Mouse (Mus musculus) right cerebral cortex, adult 2 months (tissue): ENCODE results near the gene Dnase1.
"Not testable (repeated sequence)": the region's sequence is repeated elsewhere in the genome, so short reads cannot be mapped to it uniquely, and the experiment has no call there.

Experiments
- DNase-seq, 2 experiments: peaks; one replicate each; pipeline ENCODE4 v3.0.0; 2021 to 2022; ENCODE audit warnings: low spot score in 2 of 2

The Dnase1 gene

DNA sequence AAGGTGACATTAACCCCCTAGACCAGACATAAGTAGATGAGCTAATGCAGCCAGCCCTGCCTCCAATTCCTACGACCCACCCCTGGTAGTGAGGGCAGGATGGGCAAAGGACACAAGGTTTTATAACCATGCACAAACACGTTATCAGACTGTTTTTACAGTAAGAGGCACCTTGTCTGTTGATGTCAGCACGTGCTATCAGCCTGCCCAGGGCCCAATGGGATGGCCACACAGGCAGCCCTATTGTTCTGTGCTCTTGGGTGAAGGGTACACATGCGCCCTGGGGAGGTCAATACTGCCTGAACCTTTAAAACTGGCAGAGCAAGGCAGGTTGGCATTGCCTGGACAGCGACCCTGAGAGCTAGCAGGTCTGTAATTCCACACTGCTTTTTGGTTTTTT lies at the start of gene Dnase1:
TSS of gene Dnase1 (plus strand) at position 136 of the 400 bp plus-strand sequence.
- no peak for DNase-seq

DNA sequence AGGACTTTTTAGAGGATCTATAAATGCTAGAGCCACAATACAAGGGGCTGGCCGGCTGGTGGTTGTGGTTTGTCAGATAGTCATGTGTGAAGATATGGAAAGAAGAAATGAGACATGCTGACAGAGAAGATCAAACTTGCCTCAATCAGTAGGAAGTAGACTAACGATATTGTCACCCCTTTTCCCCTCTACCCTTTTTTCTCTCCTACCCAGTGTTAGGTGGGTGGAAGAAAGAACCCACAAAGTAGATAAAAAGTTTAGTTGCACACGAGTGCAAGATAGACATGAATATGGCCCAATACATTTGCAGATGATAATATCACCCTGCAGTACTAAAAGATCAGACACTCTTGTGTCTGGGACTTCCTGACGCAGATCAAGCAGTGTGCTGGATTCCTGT lies 48.3 kb upstream of the Dnase1 start:
- no peak for DNase-seq

DNA sequence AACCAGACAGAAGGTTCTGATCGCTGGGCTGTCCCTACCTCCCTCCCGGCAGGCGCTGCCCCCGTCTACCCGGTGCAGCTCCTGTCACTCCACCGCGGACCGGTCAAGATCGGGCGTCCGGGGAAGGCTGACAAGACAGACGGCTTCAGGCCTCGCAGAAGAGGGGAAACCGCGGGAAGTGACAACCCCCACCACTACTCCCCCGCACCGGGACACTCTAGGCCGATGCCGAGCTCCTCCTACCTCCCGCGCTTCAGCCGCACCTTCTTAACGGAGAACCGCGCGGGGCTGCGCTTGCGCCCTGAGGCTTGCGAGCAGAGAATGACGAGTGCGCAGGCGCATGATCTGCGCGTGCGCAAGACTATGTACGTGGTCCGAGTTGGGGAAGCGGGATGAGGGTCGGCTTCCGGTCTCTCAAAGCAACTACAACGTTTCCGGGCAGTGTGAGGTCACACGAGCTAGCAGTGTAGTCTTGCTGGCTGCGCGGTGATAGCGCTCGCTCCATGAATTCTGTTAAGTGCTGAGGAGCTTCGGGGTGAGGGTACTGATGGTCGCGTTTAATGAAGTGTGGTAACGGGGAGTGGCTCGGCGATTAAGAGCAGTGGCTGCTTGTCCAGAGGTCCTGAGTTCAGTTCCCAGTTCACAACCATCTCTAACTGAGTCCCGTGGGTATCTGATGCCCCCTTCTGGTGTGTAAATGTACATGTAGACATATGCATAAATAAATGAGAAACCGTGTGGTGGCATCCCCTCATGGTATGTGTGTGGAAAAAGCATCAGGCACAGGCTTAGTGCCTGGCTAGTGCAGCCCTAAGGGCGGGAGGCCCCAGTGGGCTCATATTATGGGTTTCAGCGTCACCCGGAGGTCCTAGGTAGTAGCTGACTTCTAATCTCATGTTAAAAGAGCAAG lies 33.0 kb upstream of the Dnase1 start, which contains the start of gene Slx4:
TSS of gene Slx4 (minus strand) at position 282 of the 910 bp plus-strand sequence.
- DNase-seq: peak; percentile 96 to 97

DNA sequence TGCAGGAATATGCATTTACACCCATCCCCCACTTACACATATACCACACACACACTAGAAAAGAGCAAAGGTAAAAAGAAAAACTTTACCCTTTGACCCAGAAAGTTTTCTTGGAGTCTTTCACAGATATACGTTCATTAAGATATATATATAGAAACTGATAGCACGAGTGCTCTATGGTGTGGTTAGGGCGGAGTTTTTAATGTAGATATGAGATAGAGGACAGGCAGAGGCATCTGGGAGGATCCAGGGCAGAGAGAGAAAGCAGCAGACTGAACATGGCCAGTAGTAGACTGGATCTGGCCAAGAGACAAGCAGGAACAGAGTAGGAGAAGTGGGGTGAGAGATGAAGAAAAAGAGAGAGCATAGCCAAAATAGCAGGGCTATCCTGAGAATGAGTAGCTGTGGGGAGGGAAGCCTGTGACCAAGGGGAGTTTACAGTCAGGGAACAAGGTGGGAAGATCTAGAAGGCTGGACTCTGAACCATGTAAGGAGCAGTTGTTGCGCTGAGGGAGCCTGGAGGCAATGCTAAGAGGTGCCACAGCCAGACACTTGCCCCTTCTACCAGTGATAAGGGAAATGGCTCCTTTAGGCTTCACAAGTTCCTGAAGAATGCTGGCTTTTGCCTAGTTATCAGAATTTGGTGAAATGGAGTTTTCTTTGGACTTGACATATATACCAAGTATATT lies 23.7 kb upstream of the Dnase1 start:
- DNase-seq: no peak

DNA sequence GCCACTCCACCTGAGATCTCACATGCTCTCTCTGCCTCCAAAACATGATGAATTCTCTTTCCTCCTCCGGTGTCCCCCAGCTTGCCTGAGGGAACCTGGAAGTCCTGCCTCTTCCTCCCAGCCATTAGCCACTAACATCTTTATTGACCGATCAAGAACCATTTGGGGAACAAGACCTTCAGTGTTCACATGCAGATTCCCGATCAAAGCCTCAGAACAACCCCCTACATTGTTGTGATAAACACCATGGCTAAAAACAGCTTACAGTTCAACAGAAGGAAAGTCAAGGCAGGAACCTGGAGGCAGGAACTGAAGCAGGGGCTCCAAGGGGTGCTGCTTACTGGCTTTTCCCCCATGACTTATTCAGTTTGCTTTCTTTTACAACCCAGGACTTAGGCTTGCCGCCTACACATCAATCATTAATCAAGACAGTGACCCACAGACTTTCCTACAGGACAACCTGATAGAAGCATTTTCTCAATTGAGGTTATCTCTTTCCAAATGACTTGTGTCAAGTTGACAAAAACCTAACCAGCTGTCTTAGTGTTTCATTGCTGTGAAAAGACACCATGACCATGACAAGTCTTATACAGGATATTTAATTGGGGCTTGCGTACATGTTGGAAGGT lies 22.6 kb upstream of the Dnase1 start:
- DNase-seq: no peak

- not testable (repeated sequence) for DNase-seq
Measured at GRCm38 (mm10) chr16:4016786-4017185, 20.0 kb upstream of the Dnase1 start.

GRCm38 (mm10) chr16:4017466-4017865 lies 19.3 kb upstream of the Dnase1 start:
- not testable (repeated sequence) for DNase-seq

GRCm38 (mm10) chr16:4021241-4021640 lies 15.5 kb upstream of the Dnase1 start:
- DNase-seq: no peak

DNA sequence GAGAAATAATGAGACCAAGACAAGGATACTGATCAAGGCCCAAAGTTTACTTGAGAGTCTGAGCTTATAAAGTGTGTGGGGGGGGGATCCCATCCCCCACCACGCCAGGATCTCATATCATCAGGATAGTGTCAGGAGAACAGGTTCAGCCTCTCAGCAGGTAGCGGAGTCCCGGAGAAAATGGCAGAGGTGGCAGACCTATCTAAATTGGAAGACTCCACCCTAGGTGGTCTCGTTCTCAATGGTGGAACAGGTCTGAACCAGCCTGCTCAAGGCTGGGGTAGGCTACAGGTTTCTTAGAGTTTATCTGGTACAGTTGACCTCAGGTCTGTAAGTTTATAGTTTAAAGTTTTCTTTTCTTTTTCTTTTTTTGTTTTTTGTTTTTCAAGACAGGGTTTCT lies 14.0 kb upstream of the Dnase1 start:
- no peak for DNase-seq

- DNase-seq: no peak
Measured at GRCm38 (mm10) chr16:4026672-4027071, 10.1 kb upstream of the Dnase1 start.

DNA sequence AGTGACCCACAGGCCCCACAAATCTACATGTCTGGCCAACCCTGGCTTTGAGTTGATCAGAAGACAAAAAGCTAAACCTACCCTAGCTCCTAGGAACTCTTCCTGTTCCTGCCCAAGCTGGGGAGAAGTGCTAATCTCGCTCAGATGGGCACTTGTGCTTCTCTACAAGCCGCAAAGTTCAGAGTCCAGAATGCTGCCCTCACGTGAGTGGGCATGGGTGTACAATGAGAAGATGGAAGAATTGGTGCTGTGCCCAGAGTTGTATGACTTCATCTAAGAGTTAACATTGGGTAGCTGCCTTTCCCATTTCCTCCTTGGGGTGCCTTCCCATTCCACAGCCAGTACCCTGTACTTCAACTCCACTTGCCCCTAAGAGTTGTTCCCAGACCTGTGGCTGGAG lies 9.5 kb upstream of the Dnase1 start:
- DNase-seq: no peak

DNA sequence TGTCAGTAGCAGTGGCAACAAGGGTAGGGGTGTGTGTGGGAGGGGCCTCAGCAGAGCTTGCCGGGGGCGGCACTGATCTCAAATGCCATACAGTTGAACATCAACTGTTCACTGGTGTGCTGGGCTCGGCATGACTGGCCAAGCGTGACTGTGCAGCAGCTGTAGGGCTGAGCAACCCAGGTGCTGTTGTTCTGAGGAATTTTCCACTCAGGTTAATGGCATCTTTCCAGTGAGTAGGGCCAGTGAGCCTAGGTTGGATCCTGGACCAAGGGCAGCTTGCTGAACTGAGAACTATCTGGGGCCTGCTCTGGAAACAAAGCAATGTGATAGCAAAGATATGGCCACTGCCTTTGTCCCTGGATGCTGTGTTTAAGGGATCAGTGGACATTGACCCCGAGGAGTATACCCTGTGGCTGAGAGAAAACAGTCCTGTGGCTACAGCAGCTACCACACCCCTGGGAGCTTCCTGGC lies 7.3 kb upstream of the Dnase1 start:
- no peak for DNase-seq

DNA sequence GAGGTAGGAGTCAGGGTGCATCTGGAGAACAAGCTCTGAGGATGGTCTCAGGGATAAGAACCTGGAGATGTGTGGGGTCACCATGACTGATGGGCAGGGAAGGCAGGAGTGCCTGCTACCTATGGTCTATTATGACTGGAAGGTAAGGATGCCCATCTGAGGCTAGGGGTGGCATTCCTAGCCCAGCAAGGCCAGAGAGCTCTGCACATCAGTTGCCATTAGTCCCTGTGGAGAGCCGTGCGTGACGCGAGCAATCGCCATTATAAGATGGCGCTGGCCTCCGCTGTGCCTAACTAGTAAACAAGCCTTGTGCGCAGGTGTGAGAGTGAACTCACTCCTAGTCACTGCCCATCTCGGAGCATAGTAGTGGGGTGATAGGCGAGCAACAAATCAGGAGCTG lies 6.2 kb upstream of the Dnase1 start:
- no peak for DNase-seq

- no peak for DNase-seq
Measured at GRCm38 (mm10) chr16:4031441-4032274, 5.1 kb upstream of the Dnase1 start.

DNA sequence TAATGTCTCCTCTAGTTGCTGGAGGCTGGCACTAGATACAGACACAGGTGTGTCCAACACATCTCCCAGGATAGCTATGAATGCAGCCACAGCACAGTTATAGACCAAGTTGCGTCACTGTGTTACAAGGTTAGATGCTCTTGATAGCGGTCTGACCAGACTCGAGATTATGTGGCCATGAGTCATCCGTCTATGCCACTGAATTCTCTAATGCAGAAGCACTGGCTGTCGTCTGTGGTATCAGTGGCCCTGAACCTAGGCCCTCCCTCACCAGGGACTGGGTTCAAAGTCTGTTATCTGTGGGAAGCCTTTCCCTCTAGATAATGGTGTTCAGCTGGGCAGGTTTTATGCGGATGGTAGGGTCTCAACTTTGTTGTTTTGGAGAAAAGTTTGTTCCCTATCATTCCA lies 4.4 kb upstream of the Dnase1 start:
- no peak for DNase-seq

DNA sequence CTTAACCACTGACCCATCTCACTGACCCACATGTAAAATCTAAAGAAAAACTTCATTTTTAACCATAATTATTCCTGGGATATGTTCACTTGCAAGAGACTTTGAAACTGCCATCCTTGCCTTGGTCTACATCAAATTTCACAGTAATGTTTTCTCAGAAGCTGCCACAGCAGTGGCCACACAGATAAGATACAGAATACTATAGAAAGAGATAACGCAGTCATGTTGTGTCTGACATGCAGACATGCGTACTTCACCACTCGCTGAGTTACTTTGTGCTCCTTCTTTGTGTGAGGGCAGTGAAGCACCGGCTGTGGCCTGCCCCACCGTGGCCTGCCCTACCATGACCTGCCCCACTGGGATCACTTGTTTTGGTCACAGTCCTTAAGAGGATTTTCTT lies 2.8 kb upstream of the Dnase1 start:
- no peak for DNase-seq

DNA sequence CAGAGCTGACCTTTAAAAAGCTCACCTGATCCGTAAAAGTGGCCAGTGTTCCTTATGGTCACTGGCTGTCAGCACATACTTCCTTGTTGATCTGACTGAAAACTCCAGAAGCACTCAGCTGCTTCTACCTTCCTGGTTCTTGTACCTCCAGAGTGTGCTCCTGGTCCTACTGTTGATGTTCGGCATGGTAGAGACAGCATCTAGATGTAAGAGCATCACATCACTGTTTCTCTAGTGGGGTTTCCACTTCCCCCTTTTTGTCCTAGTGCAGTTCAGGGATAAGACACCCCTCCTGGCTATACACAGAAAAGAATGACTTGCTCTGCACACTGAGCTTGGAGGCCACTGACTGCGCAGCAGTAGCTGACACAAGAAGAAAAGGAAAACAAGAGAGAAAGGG lies 2.3 kb upstream of the Dnase1 start:
- no peak for DNase-seq

DNA sequence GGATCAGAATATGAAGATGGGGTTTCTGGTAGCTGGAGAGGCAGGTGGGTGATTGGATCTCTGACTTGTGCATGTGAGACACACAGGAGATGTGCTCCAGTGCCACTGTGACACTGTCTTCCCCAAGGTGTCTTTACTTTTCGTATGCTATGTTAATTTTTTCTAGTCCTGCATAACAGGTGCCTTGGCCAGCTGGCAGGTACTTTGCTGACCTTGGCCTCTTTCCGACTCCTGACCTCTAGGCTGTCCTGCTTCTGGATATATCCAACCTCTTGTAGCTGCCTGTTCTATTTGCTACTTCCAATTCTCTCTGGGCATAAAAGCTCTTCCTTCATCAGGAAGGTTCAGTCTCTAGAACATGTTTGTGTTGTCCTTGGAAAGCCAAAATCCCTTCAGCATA lies 1.2 kb upstream of the Dnase1 start:
- DNase-seq: no peak

DNA sequence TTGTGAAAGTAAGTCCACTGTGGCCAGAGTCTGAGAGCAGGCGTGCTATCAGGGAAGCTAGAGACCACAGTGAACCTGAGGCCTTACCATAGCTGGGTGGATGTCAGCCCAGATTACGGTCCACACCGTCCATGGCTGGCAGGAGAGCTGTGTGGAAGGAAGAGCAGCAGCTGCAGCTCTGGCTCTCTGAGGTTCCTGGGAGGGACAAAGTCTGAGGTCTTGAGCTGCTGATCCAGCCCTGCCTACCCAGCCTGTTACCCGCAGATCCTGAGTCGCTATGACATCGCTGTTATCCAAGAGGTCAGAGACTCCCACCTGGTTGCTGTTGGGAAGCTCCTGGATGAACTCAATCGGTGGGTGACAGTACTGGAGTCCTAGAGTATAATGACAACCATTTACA lies 948 bp downstream of the Dnase1 start:
- no peak for DNase-seq

DNA sequence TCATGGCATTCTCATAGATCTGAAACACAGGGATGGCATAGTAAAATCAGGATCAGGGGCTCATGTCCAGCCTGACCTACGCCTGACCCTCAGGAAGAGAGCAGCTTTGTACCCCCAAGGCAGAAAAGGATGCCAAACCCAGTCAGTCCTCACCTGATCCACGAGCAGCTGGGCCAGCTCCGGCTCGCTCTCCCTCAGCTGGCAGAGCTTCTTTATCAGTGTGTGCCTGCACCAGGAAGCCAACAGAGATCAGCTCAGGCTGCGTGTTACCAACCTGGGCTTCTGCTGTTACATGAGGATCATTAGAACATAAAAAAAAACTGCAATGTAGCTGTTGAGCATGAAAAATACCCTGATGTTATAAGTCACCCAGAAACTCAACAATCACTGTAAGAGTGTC lies 3.5 kb downstream of the Dnase1 start:
- DNase-seq: no peak

GRCm38 (mm10) chr16:4041646-4042045 lies 4.9 kb downstream of the Dnase1 start:
- DNase-seq: no peak

- no peak for DNase-seq
Measured at GRCm38 (mm10) chr16:4044093-4044492, 7.4 kb downstream of the Dnase1 start.
